Mouse (Mus musculus): ENCODE results near the gene Tram2. TPM values are rescaled to one million over a fixed set of nuclear protein-coding genes. Genes with fewer than 3 reads are reported as not detected.

The Tram2 gene
- total and polyA plus RNA-seq, 2 experiments, result 2.5 to 4.1 TPM

DNA sequence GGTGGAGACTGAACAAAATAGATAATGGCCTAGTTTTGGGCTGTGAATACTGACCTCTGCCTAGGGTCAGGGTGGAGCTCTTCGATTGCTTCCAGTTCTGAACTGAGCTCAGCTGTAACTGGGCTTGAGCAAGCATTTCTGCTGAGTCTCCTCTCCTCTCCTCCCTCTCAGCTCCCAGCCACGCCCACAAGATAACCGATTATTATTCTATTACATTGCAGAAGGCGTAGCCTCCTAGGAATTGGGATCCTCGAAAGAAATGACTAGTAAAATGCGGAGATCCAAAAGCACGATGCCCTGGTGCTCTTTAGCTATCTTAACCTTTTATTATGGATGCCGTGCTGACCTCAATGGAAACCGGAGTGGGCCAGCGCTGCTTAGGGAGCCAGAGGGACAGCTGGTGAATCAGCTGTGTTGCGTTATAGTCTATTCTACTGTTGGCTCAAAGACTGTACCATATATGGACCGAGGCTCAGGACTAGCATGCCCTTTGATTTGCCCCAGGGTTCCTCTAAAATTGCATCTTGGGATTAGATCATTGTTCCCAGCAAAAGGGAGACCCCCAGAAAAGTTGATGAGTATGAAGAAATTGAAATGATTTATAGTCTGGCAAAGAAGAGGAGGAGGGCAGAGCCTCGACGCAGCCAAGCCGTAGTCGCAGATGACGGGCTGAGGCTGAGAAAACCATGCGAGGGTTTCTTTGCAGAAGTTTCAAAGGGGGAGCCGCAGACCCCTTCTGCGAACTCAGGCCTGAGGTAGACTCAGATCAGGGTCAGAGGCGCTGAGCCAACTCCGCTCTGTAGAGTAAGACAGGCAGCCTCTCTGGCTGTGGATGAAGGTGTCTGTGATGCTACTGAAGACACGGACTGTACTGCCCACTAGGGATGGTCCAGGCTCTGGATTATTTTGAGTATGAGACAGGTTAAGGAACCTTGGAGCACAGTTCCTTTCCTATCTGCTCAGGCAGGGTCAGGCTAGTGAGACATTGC lies 18.3 kb upstream of the Tram2 start:
- TF ChIP-seq POLR2A (IDR thresholded peaks at IDR 0.05; ENCODE audit: extremely low read depth, insufficient read depth, low read length), result no peak
- TF ChIP-seq CTCF (IDR thresholded peaks at IDR 0.05; ENCODE audit: low read depth, low read length), result no peak
- Histone ChIP-seq H3K27me3 (ENCODE audit: control insufficient read depth, insufficient read depth, low read length) (no peaks in the 10 kb centered on the region), H3K4me1 (ENCODE audit: control insufficient read depth, insufficient read depth, low read length) (no peaks in the 10 kb centered on the region; the same call in 1 of the 2 replicates), H3K4me3 (ENCODE audit: insufficient read depth, low read depth, low read length) (no peak overlapping the region), H3K27ac (replicated peaks; ENCODE audit: insufficient read depth, low read depth, low read length) (no peak overlapping the region), H3K36me3 (ENCODE audit: control insufficient read depth, insufficient read depth, low read length) (no peaks in the 10 kb centered on the region), H3K79me2 (ENCODE audit: control insufficient read depth, insufficient read depth, low read length) (no peaks in the 10 kb centered on the region), H3K9ac (ENCODE audit: low read depth, low read length) (no peak overlapping the region)
- no peak for DNase-seq (ENCODE audit: extremely low read depth, low read depth, low spot score)
- WGBS, result 89% methylated on average over 23 of the region's 23 CpGs

DNA sequence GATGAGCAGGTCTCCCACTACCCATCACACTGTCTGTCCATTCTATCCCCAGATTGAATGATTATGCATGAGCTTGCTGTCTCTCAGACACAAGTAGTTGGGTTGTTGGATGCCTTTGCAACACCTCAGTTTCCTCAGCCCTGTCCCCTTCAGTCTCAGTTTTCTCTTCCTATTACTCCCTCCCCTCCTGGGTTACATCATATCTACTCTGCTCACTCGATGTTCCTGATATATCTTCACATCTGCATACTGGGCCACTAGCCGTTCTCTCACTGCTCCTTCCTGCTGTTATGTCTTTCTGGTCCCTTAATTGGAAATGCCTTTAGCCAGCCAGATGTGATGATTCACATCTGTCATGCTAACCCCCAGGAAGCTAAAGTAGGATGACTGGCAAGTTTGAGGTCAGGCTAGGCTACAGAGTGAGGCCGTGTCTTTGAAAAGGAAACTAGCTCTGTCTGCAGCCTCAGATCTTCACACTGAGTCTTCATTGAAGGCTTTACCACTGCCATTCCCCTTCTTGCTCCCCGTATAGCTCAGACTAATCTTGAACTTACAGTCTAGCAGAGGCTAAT lies 15.7 kb upstream of the Tram2 start:
- H3K27me3 ChIP-seq (ENCODE audit: control insufficient read depth, insufficient read depth, low read length), result no peaks in the 10 kb centered on the region
- no peaks in the 10 kb centered on the region for H3K36me3 ChIP-seq (ENCODE audit: control insufficient read depth, insufficient read depth, low read length)
- no peaks in the 10 kb centered on the region for H3K79me2 ChIP-seq (ENCODE audit: control insufficient read depth, insufficient read depth, low read length)
- TF ChIP-seq CTCF (IDR thresholded peaks at IDR 0.05; ENCODE audit: low read depth, low read length) (no peak), POLR2A (IDR thresholded peaks at IDR 0.05; ENCODE audit: extremely low read depth, insufficient read depth, low read length) (no peak)
- WGBS, result 70% methylated on average over 4 of the region's 4 CpGs
- H3K4me1 ChIP-seq (ENCODE audit: control insufficient read depth, insufficient read depth, low read length), result no peaks in the 10 kb centered on the region
- H3K27ac ChIP-seq (replicated peaks; ENCODE audit: insufficient read depth, low read depth, low read length), result no peak overlapping the region
- H3K4me3 ChIP-seq (ENCODE audit: insufficient read depth, low read depth, low read length), result no peak overlapping the region
- DNase-seq (ENCODE audit: extremely low read depth, low read depth, low spot score), result no peak
- H3K9ac ChIP-seq (ENCODE audit: low read depth, low read length), result no peak overlapping the region

DNA sequence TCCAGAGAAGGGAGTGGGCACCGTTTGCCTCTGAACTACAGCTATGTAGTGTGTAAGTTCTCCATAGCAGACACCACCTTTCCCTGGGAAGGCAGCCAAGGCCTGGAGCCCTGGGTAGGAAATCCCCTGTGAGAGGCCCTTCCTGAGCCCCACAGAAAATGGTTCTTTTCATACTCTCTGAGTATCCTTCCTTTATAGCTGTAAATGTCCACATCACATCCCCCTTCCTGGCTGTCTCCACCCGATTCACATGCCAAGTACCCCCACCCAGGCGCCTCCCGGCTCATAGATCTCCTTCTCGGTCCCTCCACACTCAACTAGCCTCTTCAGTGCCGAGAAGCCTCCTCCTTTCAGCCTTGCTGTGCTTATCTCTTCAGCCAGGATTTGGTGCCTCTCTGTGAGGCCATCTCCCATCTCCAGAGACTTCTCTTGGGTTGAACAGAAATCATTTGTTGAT lies 10.7 kb upstream of the Tram2 start:
- 75% methylated on average over 6 of the region's 6 CpGs for WGBS
- no peak for DNase-seq (ENCODE audit: extremely low read depth, low read depth, low spot score)
- no peak overlapping the region for H3K4me3 ChIP-seq (ENCODE audit: insufficient read depth, low read depth, low read length)
- H3K9ac ChIP-seq (ENCODE audit: low read depth, low read length), result no peak overlapping the region
- H3K4me1 ChIP-seq (ENCODE audit: control insufficient read depth, insufficient read depth, low read length), result no peaks in the 10 kb centered on the region
- no peaks in the 10 kb centered on the region for H3K36me3 ChIP-seq (ENCODE audit: control insufficient read depth, insufficient read depth, low read length)
- H3K79me2 ChIP-seq (ENCODE audit: control insufficient read depth, insufficient read depth, low read length), result no peaks in the 10 kb centered on the region
- TF ChIP-seq CTCF (IDR thresholded peaks at IDR 0.05; ENCODE audit: low read depth, low read length), result no peak
- TF ChIP-seq POLR2A (IDR thresholded peaks at IDR 0.05; ENCODE audit: extremely low read depth, insufficient read depth, low read length), result no peak
- no peak overlapping the region for H3K27ac ChIP-seq (replicated peaks; ENCODE audit: insufficient read depth, low read depth, low read length)
- H3K27me3 ChIP-seq (ENCODE audit: control insufficient read depth, insufficient read depth, low read length), result no peaks in the 10 kb centered on the region

DNA sequence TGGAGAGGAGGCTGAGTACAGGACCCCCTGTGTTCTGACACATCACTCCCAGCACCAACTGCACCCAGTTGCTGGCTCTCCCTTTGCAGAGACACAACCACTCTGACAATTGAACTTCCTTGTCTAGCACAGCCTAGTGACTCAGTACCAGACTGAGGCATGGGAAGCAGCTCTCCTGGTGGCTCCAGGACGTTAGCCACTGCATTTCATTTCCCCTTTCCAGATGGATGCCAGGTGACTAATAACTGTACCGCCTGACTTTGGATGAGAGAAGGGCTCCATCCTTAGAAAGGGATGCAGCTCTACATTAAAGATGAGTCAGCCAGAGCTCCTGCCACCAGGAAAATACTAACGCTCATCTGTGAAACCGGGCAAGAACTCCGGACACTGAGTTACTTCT lies 7.3 kb upstream of the Tram2 start:
- DNase-seq (ENCODE audit: extremely low read depth, low read depth, low spot score), result no peak
- 89% methylated on average over 5 of the region's 5 CpGs for WGBS

DNA sequence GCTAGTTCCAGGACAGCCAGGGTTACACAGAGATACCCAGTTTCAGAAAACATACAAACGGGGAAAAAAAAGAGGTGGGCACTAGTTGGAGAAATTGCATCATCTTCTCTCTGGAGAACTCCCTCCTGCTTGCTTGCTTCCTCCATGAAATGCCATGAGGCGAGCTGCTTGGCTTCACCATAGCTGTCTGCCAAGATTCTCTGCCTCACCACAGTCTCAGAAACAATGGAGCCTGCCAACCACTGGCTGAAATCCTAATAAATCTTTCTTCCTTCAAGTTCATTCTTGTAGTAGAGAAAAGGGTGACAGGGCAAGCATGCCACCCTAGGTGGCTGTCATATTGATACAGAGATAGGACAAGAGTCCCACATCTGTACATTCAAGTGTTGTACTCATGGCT lies 5.6 kb upstream of the Tram2 start:
- Histone ChIP-seq H3K27me3 (ENCODE audit: control insufficient read depth, insufficient read depth, low read length) (no peaks in the 10 kb centered on the region), H3K79me2 (ENCODE audit: control insufficient read depth, insufficient read depth, low read length) (no peaks in the 10 kb centered on the region), H3K9ac (ENCODE audit: low read depth, low read length) (no peak overlapping the region), H3K4me3 (ENCODE audit: insufficient read depth, low read depth, low read length) (no peak overlapping the region), H3K27ac (replicated peaks; ENCODE audit: insufficient read depth, low read depth, low read length) (no peak overlapping the region), H3K4me1 (ENCODE audit: control insufficient read depth, insufficient read depth, low read length) (peaks cover 2% of the 10 kb centered on the region; the same call in 1 of the 2 replicates), H3K36me3 (ENCODE audit: control insufficient read depth, insufficient read depth, low read length) (no peaks in the 10 kb centered on the region)
- 69% methylated on average over 2 of the region's 2 CpGs for WGBS
- TF ChIP-seq POLR2A (IDR thresholded peaks at IDR 0.05; ENCODE audit: extremely low read depth, insufficient read depth, low read length) (no peak), CTCF (IDR thresholded peaks at IDR 0.05; ENCODE audit: low read depth, low read length) (no peak)
- no peak for DNase-seq (ENCODE audit: extremely low read depth, low read depth, low spot score)

More for the DNA sequence above, 7.3 kb upstream of the Tram2 start:
- Histone ChIP-seq H3K4me1 (ENCODE audit: control insufficient read depth, insufficient read depth, low read length) (no peaks in the 10 kb centered on the region), H3K9ac (ENCODE audit: low read depth, low read length) (no peak overlapping the region), H3K27ac (replicated peaks; ENCODE audit: insufficient read depth, low read depth, low read length) (no peak overlapping the region), H3K36me3 (ENCODE audit: control insufficient read depth, insufficient read depth, low read length) (no peaks in the 10 kb centered on the region), H3K4me3 (ENCODE audit: insufficient read depth, low read depth, low read length) (no peak overlapping the region), H3K27me3 (ENCODE audit: control insufficient read depth, insufficient read depth, low read length) (no peaks in the 10 kb centered on the region), H3K79me2 (ENCODE audit: control insufficient read depth, insufficient read depth, low read length) (no peaks in the 10 kb centered on the region)
- TF ChIP-seq POLR2A (IDR thresholded peaks at IDR 0.05; ENCODE audit: extremely low read depth, insufficient read depth, low read length), result no peak
- TF ChIP-seq CTCF (IDR thresholded peaks at IDR 0.05; ENCODE audit: low read depth, low read length), result no peak

Data from liver, adult 2 months (tissue).